Mouse (Mus musculus) lung, postnatal 36 days (tissue): ENCODE results near the gene Tnip2.

Experiments used
- DNase-seq: peaks from one replicate; pipeline ENCODE4 v3.0.0; 2022; ENCODE audit warnings: mixed read lengths

The Tnip2 gene

DNA sequence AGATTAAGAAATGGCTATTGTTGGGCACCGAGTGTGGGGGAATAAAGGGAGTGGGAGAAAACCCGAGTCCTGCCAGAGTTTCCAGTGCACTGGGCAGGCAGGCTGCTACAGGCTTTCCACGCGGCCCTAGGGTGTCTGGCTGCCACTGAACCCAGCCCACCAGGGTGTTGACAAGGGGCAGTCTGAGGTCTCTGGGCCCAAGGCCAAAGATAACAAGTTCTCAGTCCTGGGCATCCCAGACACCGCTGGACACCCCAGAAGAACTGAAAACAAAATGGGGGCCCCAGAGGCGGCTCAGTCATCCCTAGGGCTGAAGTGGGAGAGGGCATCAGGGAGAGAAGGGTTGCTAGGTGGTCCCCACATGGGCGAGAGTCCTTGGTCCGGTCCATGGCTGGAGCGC lies 67.6 kb downstream of the Tnip2 start:
- DNase-seq = no peak
